Mouse (Mus musculus) fibroblast of lung, adult 2 months (primary cell): Measurements from ENCODE around the gene Ulk4.

Experiments
- DNase-seq: peaks from one replicate; pipeline ENCODE4 v3.0.0-alpha.2; 2011; ENCODE audit warnings: low read depth

Gene Ulk4

GRCm38 (mm10) chr9:121299976-121300570, 23.1 kb upstream of the Ulk4 start:
- DNase-seq: no peak

- no peak for DNase-seq
Observed at GRCm38 (mm10) chr9:121299223-121299755, 22.3 kb upstream of the Ulk4 start.

- no peak for DNase-seq
Observed at GRCm38 (mm10) chr9:121298411-121299091, 21.6 kb upstream of the Ulk4 start.

GRCm38 (mm10) chr9:121298065-121298398, 21.0 kb upstream of the Ulk4 start:
- no peak for DNase-seq

GRCm38 (mm10) chr9:121297171-121298064, 20.4 kb upstream of the Ulk4 start, which contains the start of gene Trak1:
Gene Trak1, plus strand, starts transcription at chr9:121297502.
- DNase-seq: no peak

- DNase-seq: no peak
Observed at GRCm38 (mm10) chr9:121295221-121295620, 18.2 kb upstream of the Ulk4 start.

- DNase-seq: no peak
Observed at GRCm38 (mm10) chr9:121293187-121293586, 16.2 kb upstream of the Ulk4 start.

- no peak for DNase-seq
Observed at GRCm38 (mm10) chr9:121291275-121291674, 14.3 kb upstream of the Ulk4 start.

- DNase-seq: no peak
Observed at GRCm38 (mm10) chr9:121286325-121286901, 9.4 kb upstream of the Ulk4 start.

GRCm38 (mm10) chr9:121285341-121286324, 8.6 kb upstream of the Ulk4 start:
- peak; percentile 61 for DNase-seq

- no peak for DNase-seq
Observed at GRCm38 (mm10) chr9:121284422-121284821, 7.4 kb upstream of the Ulk4 start.

- no peak for DNase-seq
Observed at GRCm38 (mm10) chr9:121283620-121284185, 6.7 kb upstream of the Ulk4 start.

GRCm38 (mm10) chr9:121281891-121282290, 4.9 kb upstream of the Ulk4 start:
- no peak for DNase-seq

- DNase-seq: no peak
Observed at GRCm38 (mm10) chr9:121279216-121279615, 2.2 kb upstream of the Ulk4 start.

- no peak for DNase-seq
Observed at GRCm38 (mm10) chr9:121276745-121277117, 266 bp downstream of the Ulk4 start.

- no peak for DNase-seq
Observed at GRCm38 (mm10) chr9:121271561-121271960, 5.4 kb downstream of the Ulk4 start.

- DNase-seq: no peak
Observed at GRCm38 (mm10) chr9:121271149-121271548, 5.8 kb downstream of the Ulk4 start.

- no peak for DNase-seq
Observed at GRCm38 (mm10) chr9:121265307-121265706, 11.7 kb downstream of the Ulk4 start.

- no peak for DNase-seq
Observed at GRCm38 (mm10) chr9:121257106-121257505, 19.9 kb downstream of the Ulk4 start.

GRCm38 (mm10) chr9:121254761-121255160, 22.2 kb downstream of the Ulk4 start:
- DNase-seq: no peak

GRCm38 (mm10) chr9:121253983-121254382, 23.0 kb downstream of the Ulk4 start:
- peak; percentile 85 for DNase-seq
